Mouse (Mus musculus) CD8-positive naive resting alpha-beta T cell, adult 57 days (primary cell): Measurements from ENCODE around the gene Myocd. TPM values are rescaled to one million over a fixed set of nuclear protein-coding genes. Genes with fewer than 3 reads are reported as not detected.

Source experiments
- total RNA-seq: library from RNA; stranded (reverse); gene quantifications from one replicate; pipeline ENCODE4 v1.2.4, GENCODE M21; 2023

Myocd gene
- not detected for total RNA-seq

DNA sequence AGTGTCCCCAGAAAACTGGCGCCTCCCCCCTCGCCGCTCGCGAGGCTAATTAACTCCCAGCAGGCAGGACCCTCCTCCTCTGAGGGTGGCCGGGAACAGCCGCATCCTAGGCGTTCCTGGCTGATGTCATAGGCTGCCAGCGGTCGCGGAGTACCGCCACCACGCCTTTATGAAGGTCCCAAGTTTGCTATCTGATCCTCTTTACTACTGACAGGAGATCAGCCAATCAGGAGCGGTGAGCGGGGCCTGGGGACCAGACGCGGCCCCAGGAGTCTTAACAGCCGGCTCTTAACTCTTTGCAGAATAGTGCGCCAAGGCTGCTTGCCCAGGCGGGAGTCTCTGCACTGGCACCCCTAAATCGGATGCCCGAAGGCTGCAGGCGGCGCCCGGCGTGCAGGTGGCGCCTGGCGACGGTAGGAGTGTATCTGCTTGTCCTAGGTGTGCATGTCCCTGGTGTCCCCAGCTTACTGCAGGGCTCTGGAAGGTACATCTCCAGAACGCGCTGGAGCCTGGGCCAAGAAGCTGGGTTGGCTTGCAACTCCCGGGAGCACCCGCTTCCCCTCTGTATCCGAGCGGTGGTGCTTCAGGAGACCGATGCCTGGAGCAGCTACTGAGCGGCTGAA is at the start of gene Myocd:
Gene Myocd, minus strand, starts transcription at position 139 of the 623 bp plus-strand sequence.

DNA sequence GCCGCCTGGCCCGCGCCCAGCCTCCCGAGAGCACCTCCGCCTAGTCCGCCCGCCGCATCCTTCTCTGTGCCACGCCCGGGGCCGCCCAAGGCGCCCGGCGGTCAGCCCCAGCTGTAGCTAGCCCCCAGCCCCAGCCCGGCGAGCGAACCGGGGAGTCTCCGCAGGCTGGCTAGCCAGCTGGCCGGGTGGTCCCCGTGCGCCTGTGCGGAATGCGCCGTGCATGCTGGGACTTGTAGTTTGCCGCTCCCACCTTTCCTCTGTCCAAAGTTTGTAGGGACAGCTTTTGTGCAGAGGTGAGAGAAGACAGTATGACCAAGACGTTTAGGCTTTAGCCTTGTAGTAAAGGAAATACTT is 107.0 kb downstream of the Myocd start, which contains the start of gene Arhgap44:
Gene Arhgap44, minus strand, starts transcription at position 195 of the 354 bp plus-strand sequence.

DNA sequence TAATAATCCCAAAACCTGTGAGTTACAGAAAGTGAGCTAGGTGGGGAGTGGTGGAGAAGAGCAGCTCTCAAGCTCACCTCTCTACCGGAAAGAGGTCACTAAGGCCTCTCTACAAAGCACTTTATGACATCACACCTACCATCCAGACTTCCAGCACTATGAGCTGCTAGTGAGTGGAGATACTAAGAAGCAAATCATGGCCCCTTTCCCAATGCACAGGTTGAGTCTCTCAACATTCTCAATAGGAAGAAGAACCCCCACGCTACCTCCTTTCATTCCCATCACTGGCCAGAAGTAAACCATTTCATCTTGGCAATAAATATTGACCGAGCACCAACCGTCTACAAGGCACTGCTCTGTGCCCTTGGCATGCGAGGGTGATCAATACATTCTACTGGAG is 110.0 kb downstream of the Myocd start, which contains the start of gene 1700086D15Rik:
Gene 1700086D15Rik, minus strand, starts transcription at position 101 of the 400 bp plus-strand sequence.

Other genes starting within 250 kb of the Myocd start
- gene 1700086D15Rik, start 110.1 kb downstream of the Myocd start, total RNA-seq = not detected
- gene Arhgap44, start 107.0 kb downstream of the Myocd start, total RNA-seq = not detected